Mouse (Mus musculus) G1E (cell line): ENCODE data around the gene Radil. TPM values are rescaled to one million over a fixed set of nuclear protein-coding genes. Genes with fewer than 3 reads are reported as not detected.

Source experiments
- ATAC-seq: 2 replicates; pipeline ENCODE4 v1.8.0; 2016; ENCODE audit warnings: mild to moderate bottlenecking; ENCODE audit not compliant: insufficient number of reproducible peaks, poor library complexity, low FRiP score, severe bottlenecking; ENCODE audit errors: extremely low read depth
- DNase-seq: peaks from one replicate; pipeline ENCODE4 v3.0.0; 2012; ENCODE audit warnings: low spot score
- H3K27me3 ChIP-seq: 2 replicates; pipeline ENCODE4 v1.6.1; 2012; ENCODE audit warnings: mild to moderate bottlenecking, low read length, inconsistent platforms; ENCODE audit not compliant: insufficient read depth
- H3K36me3 ChIP-seq: replicated peaks from 2 replicates; pipeline ENCODE3; 2012; ENCODE audit warnings: mild to moderate bottlenecking, inconsistent platforms
- H3K4me1 ChIP-seq: 2 replicates; pipeline ENCODE4 v1.6.1; 2012; ENCODE audit warnings: low read depth, low read length, inconsistent platforms, mixed read lengths; ENCODE audit not compliant: insufficient read depth
- H3K4me3 ChIP-seq: 2 replicates; pipeline ENCODE4 v1.5.1; 2012; ENCODE audit warnings: low read depth, mild to moderate bottlenecking, inconsistent platforms, low read length, moderate library complexity, mixed read lengths
- H3K9me3 ChIP-seq: replicated peaks from 2 replicates; pipeline ENCODE4 v1.6.1; 2012; ENCODE audit warnings: inconsistent platforms
- CTCF ChIP-seq: IDR thresholded peaks from 2 replicates; pipeline ENCODE4 v1.5.1; 2012; ENCODE audit warnings: low read depth, low read length, inconsistent platforms, mixed read lengths
- GATA1 ChIP-seq: IDR thresholded peaks from 2 replicates; pipeline ENCODE4 v1.6.1; 2012; ENCODE audit warnings: borderline replicate concordance, low read length, inconsistent platforms, mixed read lengths
- GATA2 ChIP-seq: IDR thresholded peaks from 2 replicates; pipeline ENCODE4 v1.6.1; 2012; ENCODE audit warnings: low read depth, low read length, inconsistent platforms, borderline replicate concordance
- POLR2AphosphoS5 ChIP-seq: IDR thresholded peaks from 2 replicates; pipeline ENCODE4 v1.6.1; 2012; ENCODE audit warnings: low read depth, low read length, inconsistent platforms; ENCODE audit not compliant: insufficient replicate concordance
- TAL1 ChIP-seq: conservative IDR thresholded peaks from 2 replicates; pipeline ENCODE4 v1.6.1; 2012; ENCODE audit warnings: low read depth, low read length, inconsistent platforms, mixed read lengths
- polyA plus RNA-seq: library from polyadenylated mRNA; stranded (reverse); fragments of >175 nt; gene quantifications from 2 replicates; pipeline ENCODE4 v1.2.3, GENCODE M21; 2012
- total RNA-seq, 2 experiments: library from RNA; stranded (forward) in 1 of 2; stranded (reverse) in 1 of 2; fragments of 200-1000 nt in 1 of 2; fragments of >200 nt in 1 of 2; fragmentation: Nextera tagmentation in 1 of 2; gene quantifications; 2 replicates each; pipeline ENCODE4 v1.2.3; 2014 to 2017

Radil gene
- total and polyA plus RNA-seq, 3 experiments = 0.38 TPM; not detected in 2

- no peaks in the 10 kb centered on the region for H3K4me1 ChIP-seq
These were observed 4.6 kb downstream of the Radil start for GRCm38 (mm10) chr5:142546344-142546743.

GRCm38 (mm10) chr5:142545014-142545795 lies 5.7 kb downstream of the Radil start:
- H3K9me3 ChIP-seq = no peaks in the 10 kb centered on the region
- no peak overlapping the region for H3K4me3 ChIP-seq
- no peaks in the 10 kb centered on the region for H3K4me1 ChIP-seq
- no peak for TF ChIP-seq GATA1
- no peak for TF ChIP-seq TAL1
- TF ChIP-seq GATA2 = no peak
- no peak for TF ChIP-seq POLR2AphosphoS5
- TF ChIP-seq CTCF = no peak
- H3K27me3 ChIP-seq = peaks cover 20% of the 10 kb centered on the region
- no peak for DNase-seq
- H3K36me3 ChIP-seq = no peaks in the 10 kb centered on the region
- ATAC-seq = no peak

More at GRCm38 (mm10) chr5:142546344-142546743, 4.6 kb downstream of the Radil start:
- H3K9me3 ChIP-seq = peaks cover 9% of the 10 kb centered on the region
- DNase-seq (no peak), ATAC-seq (no peak)
- peaks cover 18% of the 10 kb centered on the region for H3K27me3 ChIP-seq
- TF ChIP-seq GATA2 = no peak
- H3K4me3 ChIP-seq = no peak overlapping the region
- H3K36me3 ChIP-seq = no peaks in the 10 kb centered on the region

GRCm38 (mm10) chr5:142537286-142537685 lies 13.6 kb downstream of the Radil start:
- TF ChIP-seq POLR2AphosphoS5 = no peak
- no peak for TF ChIP-seq CTCF
- TF ChIP-seq TAL1 = no peak
- TF ChIP-seq GATA1 = no peak
- ATAC-seq (no peak), DNase-seq (no peak)
- Histone ChIP-seq H3K4me1 (no peaks in the 10 kb centered on the region), H3K27me3 (peaks cover 28% of the 10 kb centered on the region), H3K4me3 (no peak overlapping the region), H3K9me3 (no peaks in the 10 kb centered on the region), H3K36me3 (no peaks in the 10 kb centered on the region)

- ATAC-seq (no peak), DNase-seq (no peak)
- Histone ChIP-seq H3K4me3 (no peak overlapping the region), H3K27me3 (peaks cover 18% of the 10 kb centered on the region), H3K36me3 (no peaks in the 10 kb centered on the region), H3K9me3 (no peaks in the 10 kb centered on the region), H3K4me1 (no peaks in the 10 kb centered on the region)
- no peak for TF ChIP-seq CTCF
- TF ChIP-seq TAL1 = no peak
- no peak for TF ChIP-seq GATA2
- TF ChIP-seq POLR2AphosphoS5 = no peak
- TF ChIP-seq GATA1 = no peak
These were observed 15.5 kb downstream of the Radil start for GRCm38 (mm10) chr5:142535388-142535787.

GRCm38 (mm10) chr5:142529915-142530314 lies 21.0 kb downstream of the Radil start, which contains the start of gene Papolb:
Gene Papolb, minus strand, starts transcription at chr5:142530076.
- Histone ChIP-seq H3K4me3 (no peak within 1 kb of the TSS), H3K4me1 (no peaks in the 10 kb centered on the region), H3K9me3 (no peaks in the 10 kb centered on the region), H3K27me3 (peaks cover 13% of the 10 kb centered on the region), H3K36me3 (no peaks in the 10 kb centered on the region)
- DNase-seq (no peak), ATAC-seq (no peak)
- no peak for TF ChIP-seq POLR2AphosphoS5

GRCm38 (mm10) chr5:142524711-142525464 lies 26.0 kb downstream of the Radil start:
- peaks cover 12% of the 10 kb centered on the region; the same call in 1 of the 2 replicates for H3K4me1 ChIP-seq
- H3K9me3 ChIP-seq = no peaks in the 10 kb centered on the region
- no peak for ATAC-seq
- TF ChIP-seq CTCF (no peak), POLR2AphosphoS5 (no peak), TAL1 (no peak)
- no peak for DNase-seq
- no peaks in the 10 kb centered on the region for H3K36me3 ChIP-seq
- H3K27me3 ChIP-seq = peaks cover 16% of the 10 kb centered on the region
- H3K4me3 ChIP-seq = no peak overlapping the region
